Mouse (Mus musculus): ENCODE data around the gene Parp12. TPM values are rescaled to one million over a fixed set of nuclear protein-coding genes. Genes with fewer than 3 reads are reported as not detected.

Parp12 gene
- polyA plus RNA-seq, 1 experiment, result 9.4 TPM

DNA sequence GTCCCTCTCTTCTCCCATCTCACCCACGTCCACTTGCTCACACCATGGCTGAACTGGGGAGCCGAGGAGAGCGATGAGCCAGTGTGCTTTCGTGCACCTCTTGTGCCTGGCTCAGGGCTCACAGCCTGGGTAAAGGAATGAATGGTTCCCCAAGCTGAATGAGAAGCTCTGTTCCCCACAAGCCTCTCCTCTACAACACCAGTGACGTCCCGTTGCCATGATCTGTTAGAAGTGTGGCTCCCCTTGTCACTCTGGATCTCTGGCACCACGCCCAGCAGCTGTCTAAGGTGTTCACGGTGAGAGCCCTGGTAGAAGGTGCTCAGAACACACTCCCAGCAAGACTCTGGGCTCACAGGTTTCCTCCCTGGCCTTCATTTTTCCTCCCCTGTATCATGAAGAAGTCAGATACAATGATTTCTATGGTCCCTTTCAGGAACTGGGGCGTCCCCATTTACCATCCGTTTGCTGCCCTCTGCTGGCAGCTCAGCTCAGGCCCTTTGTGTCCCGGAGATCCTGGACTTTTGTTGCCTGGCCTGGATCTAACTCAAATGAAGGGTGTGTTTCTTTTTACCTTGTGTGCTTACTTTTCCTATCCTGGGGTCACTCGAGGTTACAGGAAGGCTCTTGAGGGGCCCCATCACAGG lies 51.1 kb downstream of the Parp12 start:
- no peak overlapping the region for H3K4me3 ChIP-seq (replicated peaks; ENCODE audit: control insufficient read depth, low read depth, low read length)
- no peaks in the 10 kb centered on the region for H3K4me1 ChIP-seq (ENCODE audit: control insufficient read depth, insufficient read depth, low read length)
- TF ChIP-seq CTCF (IDR thresholded peaks at IDR 0.05; ENCODE audit: control insufficient read depth, insufficient read depth, low read length), result peak; percentile 82
- TF ChIP-seq POLR2A (IDR thresholded peaks at IDR 0.05; ENCODE audit: borderline replicate concordance, control insufficient read depth, low read depth, low read length), result no peak
- no peak overlapping the region for H3K27ac ChIP-seq (ENCODE audit: control insufficient read depth, insufficient read depth, low read depth, low read length, poor library complexity)
- WGBS, result 52% methylated on average over 12 of the region's 12 CpGs

DNA sequence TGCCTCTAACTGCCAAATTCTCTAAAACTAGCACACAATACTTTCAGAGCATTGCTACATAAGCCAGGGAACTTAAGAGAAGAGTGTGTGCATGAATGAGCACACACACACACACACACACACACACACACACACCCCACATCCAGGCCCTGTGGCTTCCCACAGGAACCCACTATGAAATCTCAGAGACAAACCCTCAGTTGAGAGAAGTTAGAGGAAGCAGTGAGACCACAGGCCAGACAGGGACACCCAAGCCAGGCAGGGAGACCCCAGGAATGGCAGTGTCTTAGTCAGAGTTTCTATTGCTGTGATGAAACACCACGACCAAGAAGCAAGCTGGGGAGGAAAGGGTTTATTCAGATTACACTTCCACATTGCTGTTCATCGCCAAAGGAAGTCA lies 54.6 kb downstream of the Parp12 start:
- no peak for TF ChIP-seq CTCF (IDR thresholded peaks at IDR 0.05; ENCODE audit: control insufficient read depth, insufficient read depth, low read length)
- no peak for TF ChIP-seq POLR2A (IDR thresholded peaks at IDR 0.05; ENCODE audit: borderline replicate concordance, control insufficient read depth, low read depth, low read length)
- Histone ChIP-seq H3K4me1 (ENCODE audit: control insufficient read depth, insufficient read depth, low read length) (no peaks in the 10 kb centered on the region; the same call in 1 of the 2 replicates), H3K4me3 (replicated peaks; ENCODE audit: control insufficient read depth, low read depth, low read length) (no peak overlapping the region), H3K27ac (ENCODE audit: control insufficient read depth, insufficient read depth, low read depth, low read length, poor library complexity) (no peak overlapping the region)
- WGBS, result 17% methylated on average over 2 of the region's 2 CpGs

DNA sequence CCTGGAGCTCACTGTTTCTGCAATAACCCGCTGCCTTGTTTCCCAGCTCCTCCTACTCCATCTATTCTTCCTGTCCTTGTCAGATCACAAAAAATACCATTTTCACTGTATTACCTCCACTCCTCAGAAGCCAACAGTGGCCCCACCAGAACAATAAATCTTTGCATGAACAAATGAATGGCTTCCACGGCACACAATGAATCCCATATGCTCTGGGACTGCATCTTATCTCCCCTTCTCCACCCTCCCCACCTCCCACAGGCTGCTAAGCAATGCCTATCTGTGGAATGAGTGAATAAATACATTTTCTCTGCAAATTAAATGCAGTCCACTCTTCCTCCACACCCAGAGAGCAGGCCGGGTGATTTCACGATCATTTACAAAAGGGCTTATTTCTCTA lies 57.0 kb downstream of the Parp12 start:
- no peaks in the 10 kb centered on the region; the same call in 1 of the 2 replicates for H3K4me1 ChIP-seq (ENCODE audit: control insufficient read depth, insufficient read depth, low read length)

DNA sequence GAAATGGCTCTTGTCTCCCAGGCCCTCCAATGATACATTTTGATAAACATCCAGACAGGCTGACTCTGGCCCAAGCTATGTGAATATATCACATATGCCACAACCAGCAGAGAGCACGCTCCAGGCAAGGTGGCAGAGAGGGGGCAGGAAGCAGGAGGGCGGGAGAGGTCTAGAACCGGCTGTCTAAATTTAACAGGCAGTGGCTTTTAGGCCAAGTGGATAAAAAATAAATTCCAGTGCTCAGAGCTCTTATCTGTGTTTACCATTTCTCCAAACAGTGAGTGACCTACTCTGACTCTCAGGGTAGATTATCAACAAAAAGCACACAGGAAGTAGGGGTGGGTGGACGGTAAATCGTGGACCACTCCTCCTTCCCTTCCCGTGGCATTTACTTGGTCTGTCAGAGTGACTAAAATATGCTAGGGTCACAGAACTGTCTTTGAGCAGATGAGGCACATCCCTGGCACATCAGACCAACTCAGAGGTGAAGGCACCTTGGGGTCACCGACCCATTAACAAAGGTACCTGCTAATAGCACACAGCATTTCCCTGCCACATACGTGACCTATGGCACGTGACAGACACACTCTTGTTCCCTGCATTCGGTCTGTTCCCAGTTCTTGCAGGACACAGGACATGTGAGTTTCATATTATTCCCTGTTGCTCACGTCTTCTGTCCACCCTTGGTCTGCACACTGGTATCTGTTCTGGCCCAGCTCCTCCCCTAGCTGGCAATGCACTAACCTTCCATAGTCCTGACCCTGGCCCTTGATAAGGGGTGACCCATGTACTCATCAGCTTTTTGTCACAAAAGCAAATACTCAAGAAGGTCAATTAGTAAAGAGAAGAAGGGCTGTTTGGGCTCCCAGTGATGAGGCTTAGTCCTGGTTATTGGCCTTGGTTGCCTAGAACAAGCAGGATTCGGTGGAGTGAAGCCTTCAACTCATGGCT lies 58.3 kb downstream of the Parp12 start:
- H3K27ac ChIP-seq (ENCODE audit: control insufficient read depth, insufficient read depth, low read depth, low read length, poor library complexity), result no peak overlapping the region
- no peak for TF ChIP-seq POLR2A (IDR thresholded peaks at IDR 0.05; ENCODE audit: borderline replicate concordance, control insufficient read depth, low read depth, low read length)
- no peak for TF ChIP-seq CTCF (IDR thresholded peaks at IDR 0.05; ENCODE audit: control insufficient read depth, insufficient read depth, low read length)
- WGBS, result 41% methylated on average over 12 of the region's 12 CpGs

More for the DNA sequence above, 57.0 kb downstream of the Parp12 start:
- 73% methylated on average over 4 of the region's 4 CpGs for WGBS
- TF ChIP-seq CTCF (IDR thresholded peaks at IDR 0.05; ENCODE audit: control insufficient read depth, insufficient read depth, low read length) (no peak), POLR2A (IDR thresholded peaks at IDR 0.05; ENCODE audit: borderline replicate concordance, control insufficient read depth, low read depth, low read length) (no peak)
- Histone ChIP-seq H3K4me3 (replicated peaks; ENCODE audit: control insufficient read depth, low read depth, low read length) (no peak overlapping the region), H3K27ac (ENCODE audit: control insufficient read depth, insufficient read depth, low read depth, low read length, poor library complexity) (no peak overlapping the region)

DNA sequence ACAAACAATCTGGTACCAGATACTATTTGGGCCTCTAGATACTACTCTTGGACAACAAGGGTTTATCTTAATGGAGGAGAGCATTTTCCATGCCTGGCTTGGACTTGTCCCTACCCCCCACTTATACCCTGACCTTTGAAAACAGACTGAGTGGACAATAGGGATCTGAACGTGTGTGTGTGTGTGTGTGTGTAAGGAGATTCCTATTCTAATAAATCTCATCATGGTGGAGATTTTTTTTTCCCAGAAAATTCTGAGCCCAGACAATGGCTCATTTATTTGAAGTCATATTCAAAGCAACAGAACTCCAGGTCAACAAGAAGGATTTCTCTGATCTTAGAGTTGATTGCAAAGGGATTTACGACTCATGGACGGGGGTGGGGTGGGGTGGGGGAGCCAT lies 59.2 kb downstream of the Parp12 start:
- Histone ChIP-seq H3K4me3 (replicated peaks; ENCODE audit: control insufficient read depth, low read depth, low read length) (no peak overlapping the region), H3K4me1 (ENCODE audit: control insufficient read depth, insufficient read depth, low read length) (no peaks in the 10 kb centered on the region; the same call in 1 of the 2 replicates), H3K27ac (ENCODE audit: control insufficient read depth, insufficient read depth, low read depth, low read length, poor library complexity) (no peak overlapping the region)
- no peak for TF ChIP-seq CTCF (IDR thresholded peaks at IDR 0.05; ENCODE audit: control insufficient read depth, insufficient read depth, low read length)
- no peak for TF ChIP-seq POLR2A (IDR thresholded peaks at IDR 0.05; ENCODE audit: borderline replicate concordance, control insufficient read depth, low read depth, low read length)
- WGBS, result 53% methylated on average over 3 of the region's 3 CpGs

More for the DNA sequence above, 58.3 kb downstream of the Parp12 start:
- H3K4me1 ChIP-seq (ENCODE audit: control insufficient read depth, insufficient read depth, low read length), result no peaks in the 10 kb centered on the region; the same call in 1 of the 2 replicates
- no peak overlapping the region for H3K4me3 ChIP-seq (replicated peaks; ENCODE audit: control insufficient read depth, low read depth, low read length)

DNA sequence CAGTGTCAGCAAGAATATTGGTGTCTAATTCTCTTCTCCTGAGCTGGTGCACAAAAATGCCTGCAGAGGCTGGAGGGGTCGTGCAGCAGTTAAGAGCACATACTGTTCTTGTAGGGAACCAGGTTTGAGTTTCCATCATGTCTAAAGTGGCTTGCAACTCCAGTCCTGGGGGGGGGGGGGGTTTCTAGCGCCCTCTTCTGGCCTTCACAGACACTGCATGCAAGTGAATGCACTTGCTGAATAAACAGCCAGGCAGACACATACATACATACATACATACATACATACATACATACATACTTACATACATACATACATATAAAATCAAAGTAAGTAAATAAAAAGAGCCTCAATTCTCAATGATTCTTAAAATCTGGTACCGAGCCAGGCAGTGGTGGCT lies 59.8 kb downstream of the Parp12 start:
- Histone ChIP-seq H3K4me1 (ENCODE audit: control insufficient read depth, insufficient read depth, low read length) (no peaks in the 10 kb centered on the region; the same call in 1 of the 2 replicates), H3K4me3 (replicated peaks; ENCODE audit: control insufficient read depth, low read depth, low read length) (no peak overlapping the region), H3K27ac (ENCODE audit: control insufficient read depth, insufficient read depth, low read depth, low read length, poor library complexity) (no peak overlapping the region)
- TF ChIP-seq POLR2A (IDR thresholded peaks at IDR 0.05; ENCODE audit: borderline replicate concordance, control insufficient read depth, low read depth, low read length) (no peak), CTCF (IDR thresholded peaks at IDR 0.05; ENCODE audit: control insufficient read depth, insufficient read depth, low read length) (0 out of 2 replicates have a peak, but pooled peaks have one; percentile 15)
- 61% methylated on average over 3 of the region's 3 CpGs for WGBS

DNA sequence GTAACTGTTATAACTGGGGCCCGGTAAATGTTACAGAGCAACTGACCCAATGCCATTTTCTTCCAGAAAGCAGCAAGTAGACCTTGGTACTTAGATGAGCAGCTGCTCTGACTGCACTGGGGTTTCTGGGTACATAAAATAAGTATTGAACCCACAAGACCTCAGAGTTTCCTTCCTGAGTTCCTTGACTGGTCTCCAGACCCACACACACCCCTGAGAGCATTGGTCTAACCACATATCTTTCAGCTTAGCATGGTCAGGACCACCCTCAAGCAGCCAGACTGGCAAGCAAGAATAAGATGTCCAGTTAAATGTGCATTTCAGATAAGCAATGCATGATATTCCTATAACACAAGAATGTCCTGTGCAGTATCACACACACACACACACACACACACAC lies 61.0 kb downstream of the Parp12 start:
- Histone ChIP-seq H3K4me1 (ENCODE audit: control insufficient read depth, insufficient read depth, low read length) (no peaks in the 10 kb centered on the region; the same call in 1 of the 2 replicates), H3K27ac (ENCODE audit: control insufficient read depth, insufficient read depth, low read depth, low read length, poor library complexity) (no peak overlapping the region), H3K4me3 (replicated peaks; ENCODE audit: control insufficient read depth, low read depth, low read length) (no peak overlapping the region)
- TF ChIP-seq CTCF (IDR thresholded peaks at IDR 0.05; ENCODE audit: control insufficient read depth, insufficient read depth, low read length) (no peak), POLR2A (IDR thresholded peaks at IDR 0.05; ENCODE audit: borderline replicate concordance, control insufficient read depth, low read depth, low read length) (no peak)
- WGBS, result 12% methylated on average over 1 of the region's 1 CpGs

DNA sequence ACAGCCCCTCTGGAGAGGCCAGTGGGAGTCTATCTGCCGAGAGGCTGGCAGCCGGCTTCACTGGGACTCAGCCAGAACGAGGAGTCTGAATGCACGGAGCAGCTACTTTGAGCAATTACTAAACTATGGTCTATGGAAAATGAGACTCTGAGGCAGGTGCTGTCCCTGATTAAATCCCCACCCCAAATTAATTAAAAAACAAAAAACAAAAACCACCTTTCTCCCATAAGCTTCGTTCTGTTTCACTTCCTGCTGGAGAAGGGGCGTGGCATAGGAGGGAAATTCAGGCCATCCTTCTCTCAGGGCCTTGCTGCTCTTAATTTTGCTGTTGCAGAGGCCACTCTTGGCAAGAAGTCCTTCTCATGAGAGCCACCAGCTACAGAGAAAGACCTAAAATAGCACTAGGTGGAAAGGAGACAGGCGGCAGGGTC lies 62.3 kb downstream of the Parp12 start:
- TF ChIP-seq POLR2A (IDR thresholded peaks at IDR 0.05; ENCODE audit: borderline replicate concordance, control insufficient read depth, low read depth, low read length) (no peak), CTCF (IDR thresholded peaks at IDR 0.05; ENCODE audit: control insufficient read depth, insufficient read depth, low read length) (no peak)
- Histone ChIP-seq H3K4me3 (replicated peaks; ENCODE audit: control insufficient read depth, low read depth, low read length) (no peak overlapping the region), H3K27ac (ENCODE audit: control insufficient read depth, insufficient read depth, low read depth, low read length, poor library complexity) (no peak overlapping the region), H3K4me1 (ENCODE audit: control insufficient read depth, insufficient read depth, low read length) (no peaks in the 10 kb centered on the region; the same call in 1 of the 2 replicates)
- WGBS, result 37% methylated on average over 7 of the region's 7 CpGs
